Mouse (Mus musculus): ENCODE results near the gene Pcif1.

DNA sequence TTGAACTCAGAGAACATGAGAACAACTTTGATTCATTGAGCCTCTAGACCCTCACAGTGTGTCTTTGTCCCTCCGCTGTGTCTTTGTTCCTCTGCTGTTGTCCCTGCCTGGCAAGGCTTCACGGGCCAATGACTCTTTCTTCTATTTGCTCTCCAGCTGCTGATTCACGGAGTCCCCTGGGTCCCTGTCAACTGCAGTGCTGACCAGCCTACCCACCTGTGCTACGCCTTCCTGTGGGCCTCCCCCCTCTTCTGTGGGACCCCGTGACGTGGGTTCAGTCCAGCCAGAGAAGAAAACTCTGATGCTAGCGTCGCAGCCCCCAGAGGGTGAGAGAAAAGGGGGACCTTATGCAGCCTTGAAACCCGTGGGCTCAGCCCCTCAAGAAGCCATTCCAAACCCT, 3.5 kb downstream of the Pcif1 start:
- TF ChIP-seq CTCF (IDR thresholded peaks at IDR 0.05; ENCODE audit: borderline replicate concordance, insufficient read depth, low read length) = no peak
- TF ChIP-seq POLR2A (IDR thresholded peaks at IDR 0.05; ENCODE audit: low read depth, low read length) = no peak
